Mouse (Mus musculus): ENCODE results near the gene Fmnl2. TPM values are rescaled to one million over a fixed set of nuclear protein-coding genes. Genes with fewer than 3 reads are reported as not detected.

The Fmnl2 gene
- polyA plus RNA-seq, 1 experiment from 2014 or later, result 10.2 TPM

DNA sequence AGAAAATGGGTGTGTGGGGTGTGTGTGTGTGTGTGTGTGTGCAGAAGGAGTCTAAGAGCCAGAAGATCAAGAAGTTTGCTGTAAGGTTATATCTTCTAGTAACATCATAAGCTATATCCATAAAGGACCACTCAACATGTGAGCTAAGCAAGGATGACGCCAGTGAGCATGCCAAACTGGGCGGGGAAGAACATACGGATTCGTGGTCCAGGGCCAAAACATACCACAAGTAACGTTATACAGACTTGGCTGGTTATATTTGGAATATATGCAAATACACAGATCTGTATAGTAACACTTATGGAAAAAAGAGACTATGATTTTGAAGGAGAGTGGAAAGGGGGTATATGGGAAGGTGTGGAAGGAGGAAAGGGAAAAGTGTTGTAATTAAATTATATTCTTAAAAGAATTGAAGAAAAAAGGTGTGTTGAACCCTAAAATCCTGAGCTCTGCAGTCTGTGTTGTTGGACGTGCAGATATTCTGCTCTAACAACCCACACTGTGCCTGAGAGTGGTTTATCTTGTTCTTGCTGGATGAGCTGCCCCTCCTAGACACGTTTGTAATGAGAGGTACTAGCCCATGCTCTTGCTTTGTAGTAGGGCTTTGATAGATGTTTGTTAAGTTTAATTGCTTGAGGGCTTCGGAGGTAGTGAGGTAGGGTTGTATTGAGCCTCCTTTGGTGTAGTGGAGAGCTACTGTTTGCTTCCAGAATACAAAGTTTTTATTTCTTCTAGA, 45.7 kb downstream of the Fmnl2 start:
- H3K4me3 ChIP-seq (ENCODE audit: low read depth, low read length), result no peak overlapping the region
- no peaks in the 10 kb centered on the region for H3K27me3 ChIP-seq (ENCODE audit: control insufficient read depth, insufficient read depth, low read length)
- H3K36me3 ChIP-seq (ENCODE audit: control insufficient read depth, insufficient read depth, low read length), result no peaks in the 10 kb centered on the region
- H3K9ac ChIP-seq (replicated peaks; ENCODE audit: low read depth, low read length), result no peak overlapping the region
- no peak for ATAC-seq (ENCODE audit: insufficient number of reproducible peaks, insufficient read depth, low FRiP score, low read depth)
- H3K9me3 ChIP-seq (ENCODE audit: control insufficient read depth, low read depth, low read length), result no peaks in the 10 kb centered on the region
- H3K4me1 ChIP-seq (ENCODE audit: control insufficient read depth, insufficient read depth, low read length), result 0 out of 2 replicates have a peak, but pooled peaks cover 2% of the 10 kb centered on the region
- H3K4me2 ChIP-seq (replicated peaks; ENCODE audit: low read depth, low read length), result no peak overlapping the region
- 60% methylated on average over 8 of the region's 8 CpGs for WGBS
- no peak overlapping the region for H3K27ac ChIP-seq (ENCODE audit: low read length)

- H3K9ac ChIP-seq (replicated peaks; ENCODE audit: low read depth, low read length), result no peak overlapping the region
- ATAC-seq (ENCODE audit: insufficient number of reproducible peaks, insufficient read depth, low FRiP score, low read depth), result no peak
- WGBS, result 64% methylated on average over 5 of the region's 5 CpGs
Observed at GRCm38 (mm10) chr2:52904526-52904925, 46.9 kb downstream of the Fmnl2 start.

GRCm38 (mm10) chr2:52913311-52913710, 55.7 kb downstream of the Fmnl2 start:
- 30% methylated on average over 2 of the region's 2 CpGs for WGBS
- Histone ChIP-seq H3K27ac (ENCODE audit: low read length) (no peak overlapping the region), H3K27me3 (ENCODE audit: control insufficient read depth, insufficient read depth, low read length) (no peaks in the 10 kb centered on the region), H3K4me3 (ENCODE audit: low read depth, low read length) (no peak overlapping the region), H3K4me1 (ENCODE audit: control insufficient read depth, insufficient read depth, low read length) (no peaks in the 10 kb centered on the region), H3K9ac (replicated peaks; ENCODE audit: low read depth, low read length) (no peak overlapping the region), H3K4me2 (replicated peaks; ENCODE audit: low read depth, low read length) (no peak overlapping the region), H3K9me3 (ENCODE audit: control insufficient read depth, low read depth, low read length) (no peaks in the 10 kb centered on the region), H3K36me3 (ENCODE audit: control insufficient read depth, insufficient read depth, low read length) (no peaks in the 10 kb centered on the region)
- no peak for ATAC-seq (ENCODE audit: insufficient number of reproducible peaks, insufficient read depth, low FRiP score, low read depth)

More at GRCm38 (mm10) chr2:52904526-52904925, 46.9 kb downstream of the Fmnl2 start:
- no peaks in the 10 kb centered on the region for H3K9me3 ChIP-seq (ENCODE audit: control insufficient read depth, low read depth, low read length)
- no peaks in the 10 kb centered on the region for H3K36me3 ChIP-seq (ENCODE audit: control insufficient read depth, insufficient read depth, low read length)
- no peak overlapping the region for H3K4me3 ChIP-seq (ENCODE audit: low read depth, low read length)
- no peak overlapping the region for H3K27ac ChIP-seq (ENCODE audit: low read length)
- no peak overlapping the region for H3K4me2 ChIP-seq (replicated peaks; ENCODE audit: low read depth, low read length)
- 0 out of 2 replicates have a peak, but pooled peaks cover 2% of the 10 kb centered on the region for H3K4me1 ChIP-seq (ENCODE audit: control insufficient read depth, insufficient read depth, low read length)
- no peaks in the 10 kb centered on the region for H3K27me3 ChIP-seq (ENCODE audit: control insufficient read depth, insufficient read depth, low read length)

DNA sequence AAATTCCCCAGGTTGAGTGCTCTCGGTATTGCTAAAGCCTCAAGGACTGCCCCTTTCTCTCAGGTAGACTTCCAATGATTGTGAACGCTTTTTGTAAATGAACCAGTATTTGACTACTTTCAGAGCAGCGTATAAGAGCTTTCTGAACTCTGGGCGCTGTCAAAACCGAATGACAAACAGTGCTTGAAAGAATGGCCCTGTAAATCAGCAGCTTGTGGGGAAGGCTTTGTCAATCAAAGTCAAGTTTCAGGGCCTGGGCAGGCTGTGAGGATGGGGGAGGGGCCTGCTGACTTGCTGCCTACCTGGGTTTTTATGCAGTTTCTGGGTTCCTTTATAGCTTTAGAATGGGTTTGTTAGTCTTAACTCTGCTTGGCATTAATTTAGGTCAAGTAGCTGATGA, 56.1 kb downstream of the Fmnl2 start:
- 28% methylated on average over 5 of the region's 5 CpGs for WGBS

DNA sequence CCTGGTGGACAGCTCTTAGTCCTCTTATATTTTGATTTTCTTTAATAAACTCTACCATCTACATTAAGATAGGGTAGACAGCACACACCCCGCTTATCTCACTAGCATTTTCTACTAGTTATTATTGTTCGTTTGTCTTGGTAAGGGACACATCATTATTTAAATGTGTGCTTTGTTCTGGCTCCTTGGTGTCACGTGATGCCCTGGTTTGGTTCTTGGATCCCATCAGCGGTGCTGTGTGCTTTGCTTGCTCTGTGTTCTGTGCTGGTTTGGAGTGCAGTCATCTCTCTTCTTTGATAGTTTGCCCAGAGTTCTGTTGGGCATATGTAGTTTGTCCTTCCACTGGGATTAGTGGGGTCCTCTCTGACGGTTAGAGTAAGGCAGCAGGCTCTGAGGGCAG, 57.9 kb downstream of the Fmnl2 start:
- no peak overlapping the region for H3K9ac ChIP-seq (replicated peaks; ENCODE audit: low read depth, low read length)
- H3K27me3 ChIP-seq (ENCODE audit: control insufficient read depth, insufficient read depth, low read length), result no peaks in the 10 kb centered on the region
- no peak overlapping the region for H3K4me2 ChIP-seq (replicated peaks; ENCODE audit: low read depth, low read length)
- ATAC-seq (ENCODE audit: insufficient number of reproducible peaks, insufficient read depth, low FRiP score, low read depth), result no peak
- no peak overlapping the region for H3K4me3 ChIP-seq (ENCODE audit: low read depth, low read length)
- no peaks in the 10 kb centered on the region for H3K9me3 ChIP-seq (ENCODE audit: control insufficient read depth, low read depth, low read length)
- H3K36me3 ChIP-seq (ENCODE audit: control insufficient read depth, insufficient read depth, low read length), result no peaks in the 10 kb centered on the region
- WGBS, result 86% methylated on average over 5 of the region's 5 CpGs
- H3K4me1 ChIP-seq (ENCODE audit: control insufficient read depth, insufficient read depth, low read length), result no peaks in the 10 kb centered on the region
- H3K27ac ChIP-seq (ENCODE audit: low read length), result no peak overlapping the region

More for the DNA sequence above, 56.1 kb downstream of the Fmnl2 start:
- Histone ChIP-seq H3K27ac (ENCODE audit: low read length) (no peak overlapping the region), H3K36me3 (ENCODE audit: control insufficient read depth, insufficient read depth, low read length) (no peaks in the 10 kb centered on the region), H3K4me3 (ENCODE audit: low read depth, low read length) (no peak overlapping the region), H3K9ac (replicated peaks; ENCODE audit: low read depth, low read length) (no peak overlapping the region), H3K4me1 (ENCODE audit: control insufficient read depth, insufficient read depth, low read length) (no peaks in the 10 kb centered on the region), H3K27me3 (ENCODE audit: control insufficient read depth, insufficient read depth, low read length) (no peaks in the 10 kb centered on the region), H3K4me2 (replicated peaks; ENCODE audit: low read depth, low read length) (no peak overlapping the region), H3K9me3 (ENCODE audit: control insufficient read depth, low read depth, low read length) (no peaks in the 10 kb centered on the region)
- peak; percentile 37; the same call in 1 of the 2 replicates for ATAC-seq (ENCODE audit: insufficient number of reproducible peaks, insufficient read depth, low FRiP score, low read depth)

GRCm38 (mm10) chr2:52918094-52918493, 60.4 kb downstream of the Fmnl2 start:
- H3K4me1 ChIP-seq (ENCODE audit: control insufficient read depth, insufficient read depth, low read length), result no peaks in the 10 kb centered on the region
- no peak overlapping the region for H3K4me3 ChIP-seq (ENCODE audit: low read depth, low read length)
- H3K27ac ChIP-seq (ENCODE audit: low read length), result no peak overlapping the region
- 68% methylated on average over 5 of the region's 5 CpGs for WGBS
- no peaks in the 10 kb centered on the region for H3K36me3 ChIP-seq (ENCODE audit: control insufficient read depth, insufficient read depth, low read length)
- H3K9ac ChIP-seq (replicated peaks; ENCODE audit: low read depth, low read length), result no peak overlapping the region
- H3K27me3 ChIP-seq (ENCODE audit: control insufficient read depth, insufficient read depth, low read length), result no peaks in the 10 kb centered on the region
- H3K4me2 ChIP-seq (replicated peaks; ENCODE audit: low read depth, low read length), result no peak overlapping the region
- no peaks in the 10 kb centered on the region for H3K9me3 ChIP-seq (ENCODE audit: control insufficient read depth, low read depth, low read length)
- ATAC-seq (ENCODE audit: insufficient number of reproducible peaks, insufficient read depth, low FRiP score, low read depth), result no peak

GRCm38 (mm10) chr2:52920701-52921435, 63.2 kb downstream of the Fmnl2 start:
- WGBS, result 87% methylated on average over 5 of the region's 5 CpGs
- Histone ChIP-seq H3K4me1 (ENCODE audit: control insufficient read depth, insufficient read depth, low read length) (no peaks in the 10 kb centered on the region), H3K4me3 (ENCODE audit: low read depth, low read length) (no peak overlapping the region), H3K9me3 (ENCODE audit: control insufficient read depth, low read depth, low read length) (no peaks in the 10 kb centered on the region), H3K4me2 (replicated peaks; ENCODE audit: low read depth, low read length) (no peak overlapping the region), H3K27me3 (ENCODE audit: control insufficient read depth, insufficient read depth, low read length) (no peaks in the 10 kb centered on the region), H3K27ac (ENCODE audit: low read length) (no peak overlapping the region), H3K36me3 (ENCODE audit: control insufficient read depth, insufficient read depth, low read length) (no peaks in the 10 kb centered on the region), H3K9ac (replicated peaks; ENCODE audit: low read depth, low read length) (no peak overlapping the region)
- ATAC-seq (ENCODE audit: insufficient number of reproducible peaks, insufficient read depth, low FRiP score, low read depth), result no peak

GRCm38 (mm10) chr2:52925062-52925461, 67.4 kb downstream of the Fmnl2 start:
- no peak for ATAC-seq (ENCODE audit: insufficient number of reproducible peaks, insufficient read depth, low FRiP score, low read depth)
- Histone ChIP-seq H3K27me3 (ENCODE audit: control insufficient read depth, insufficient read depth, low read length) (no peaks in the 10 kb centered on the region), H3K9ac (replicated peaks; ENCODE audit: low read depth, low read length) (no peak overlapping the region), H3K4me1 (ENCODE audit: control insufficient read depth, insufficient read depth, low read length) (0 out of 2 replicates have a peak, but pooled peaks cover 4% of the 10 kb centered on the region), H3K36me3 (ENCODE audit: control insufficient read depth, insufficient read depth, low read length) (no peaks in the 10 kb centered on the region), H3K27ac (ENCODE audit: low read length) (no peak overlapping the region), H3K4me3 (ENCODE audit: low read depth, low read length) (no peak overlapping the region), H3K9me3 (ENCODE audit: control insufficient read depth, low read depth, low read length) (no peaks in the 10 kb centered on the region), H3K4me2 (replicated peaks; ENCODE audit: low read depth, low read length) (no peak overlapping the region)
- 45% methylated on average over 3 of the region's 3 CpGs for WGBS

Measured in stomach, embryonic 14.5 days (tissue).